Mouse (Mus musculus): ENCODE data around the gene Mvd.

Mvd gene

GRCm38 (mm10) chr8:122457171-122457570, 13.9 kb upstream of the Mvd start:
- DNase-seq (ENCODE audit: low spot score in 2 of 2), result no peak

DNA sequence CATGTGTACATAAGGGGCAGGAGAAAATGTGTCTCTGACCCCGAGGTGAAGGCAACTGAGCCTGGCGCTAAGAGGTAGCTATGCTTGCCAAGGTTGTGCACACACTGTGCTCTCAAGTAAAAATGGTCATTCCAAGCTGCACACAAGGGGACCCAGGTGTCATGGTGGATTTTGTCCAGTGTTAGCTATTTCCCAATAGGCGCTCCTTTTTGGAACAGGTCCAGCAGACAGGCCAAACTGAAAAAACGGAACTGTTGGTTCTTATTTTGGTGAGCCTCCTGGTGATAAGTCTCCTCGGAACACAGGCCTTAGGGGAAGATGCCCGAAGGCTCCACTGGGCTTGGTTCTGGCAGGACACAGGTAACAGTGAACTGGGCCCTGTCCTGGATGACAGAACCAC, 11.2 kb upstream of the Mvd start:
- DNase-seq (ENCODE audit: low spot score in 2 of 2), result no peak

DNA sequence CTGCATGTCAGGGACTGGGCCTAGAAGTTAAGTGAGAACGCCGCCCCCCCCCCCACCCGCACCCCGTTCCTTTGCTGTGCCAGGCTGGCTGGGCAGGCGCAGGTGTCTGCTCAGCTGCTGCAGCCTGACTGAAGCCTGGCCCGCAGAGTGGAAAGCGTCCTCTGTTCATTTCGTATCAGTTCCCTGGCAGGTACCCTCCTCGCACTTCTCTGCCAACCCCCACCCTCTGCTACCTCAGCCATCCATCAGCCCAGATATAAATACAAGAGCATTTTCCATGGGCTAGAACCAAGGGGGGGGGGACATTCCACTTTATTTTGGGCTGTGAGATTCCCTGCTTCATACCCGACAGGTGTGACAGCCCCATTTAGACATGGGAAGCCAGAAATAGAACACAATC, 8.9 kb upstream of the Mvd start:
- DNase-seq (ENCODE audit: low spot score in 2 of 2), result no peak

DNA sequence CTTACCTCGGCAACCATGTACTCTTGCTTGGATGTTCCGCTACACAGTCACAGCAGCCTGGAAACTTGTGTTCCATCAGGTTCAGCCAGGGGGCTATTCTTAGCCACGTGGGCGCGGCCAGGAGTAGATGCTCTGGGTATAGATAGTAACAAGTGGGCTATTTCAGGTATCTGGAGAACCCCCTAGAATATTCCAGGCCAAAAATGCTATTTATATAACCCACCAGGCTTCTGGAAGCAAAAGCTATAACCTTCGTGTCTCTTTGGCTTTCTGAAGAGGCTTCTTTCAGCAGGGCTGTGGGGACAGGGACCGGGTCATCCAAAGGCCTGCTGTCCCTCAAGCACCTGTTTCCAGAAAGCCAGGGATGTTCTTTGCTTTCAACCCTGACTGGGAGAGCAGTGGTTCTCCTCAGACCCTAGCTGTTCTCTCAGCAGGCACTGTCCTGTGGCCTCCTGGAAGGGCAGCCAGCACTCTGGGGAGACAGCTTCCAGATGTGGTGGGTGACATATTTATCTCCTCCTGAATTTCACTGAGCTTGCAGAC, 8.0 kb upstream of the Mvd start:
- no peak for DNase-seq (ENCODE audit: low spot score in 2 of 2)

GRCm38 (mm10) chr8:122445203-122445602, 2.0 kb upstream of the Mvd start:
- no peak for DNase-seq (ENCODE audit: low spot score in 2 of 2)

GRCm38 (mm10) chr8:122444058-122444748, 981 bp upstream of the Mvd start:
- DNase-seq (ENCODE audit: low spot score in 2 of 2), result peak; percentile 68 to 77

DNA sequence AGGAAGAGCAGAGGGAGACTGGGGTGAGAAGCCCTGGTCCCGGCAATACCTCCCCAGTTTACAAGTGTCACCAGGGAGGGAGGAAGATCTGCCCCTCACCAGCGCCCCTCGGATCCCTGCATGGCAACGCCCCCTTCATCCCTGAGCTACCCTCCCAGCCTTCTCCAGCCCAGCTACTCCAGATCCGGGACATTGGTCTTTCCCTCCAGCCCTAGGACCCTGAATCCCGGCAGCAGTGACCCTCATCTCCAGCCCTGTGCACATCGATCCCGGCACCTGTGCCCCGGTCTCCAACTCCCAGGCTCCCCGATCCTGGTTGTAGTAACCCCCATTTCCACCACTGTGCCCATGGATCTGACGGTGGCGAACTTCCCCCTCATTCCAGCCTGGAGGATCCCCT, 441 bp downstream of the Mvd start:
- DNase-seq (ENCODE audit: low spot score in 2 of 2), result no peak

DNA sequence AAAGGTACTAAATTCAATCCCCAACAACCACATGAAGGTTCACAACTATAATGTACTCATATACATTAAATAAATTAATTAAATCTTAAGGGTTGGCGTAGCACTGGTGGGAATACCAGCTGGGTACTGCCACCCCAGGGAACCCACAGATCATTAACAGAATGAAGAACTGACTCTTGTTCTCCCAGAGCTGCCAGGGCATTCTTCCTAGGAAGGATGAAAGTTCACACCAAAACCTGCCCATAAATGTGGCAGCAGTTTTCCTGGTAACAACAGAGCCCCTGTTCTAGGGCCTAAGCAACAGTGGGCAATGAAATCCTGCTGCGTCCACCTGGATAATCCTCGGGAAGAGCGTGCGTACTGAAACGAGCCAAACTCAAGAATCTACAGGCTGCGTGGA, 866 bp downstream of the Mvd start:
- no peak for DNase-seq (ENCODE audit: low spot score in 2 of 2)

DNA sequence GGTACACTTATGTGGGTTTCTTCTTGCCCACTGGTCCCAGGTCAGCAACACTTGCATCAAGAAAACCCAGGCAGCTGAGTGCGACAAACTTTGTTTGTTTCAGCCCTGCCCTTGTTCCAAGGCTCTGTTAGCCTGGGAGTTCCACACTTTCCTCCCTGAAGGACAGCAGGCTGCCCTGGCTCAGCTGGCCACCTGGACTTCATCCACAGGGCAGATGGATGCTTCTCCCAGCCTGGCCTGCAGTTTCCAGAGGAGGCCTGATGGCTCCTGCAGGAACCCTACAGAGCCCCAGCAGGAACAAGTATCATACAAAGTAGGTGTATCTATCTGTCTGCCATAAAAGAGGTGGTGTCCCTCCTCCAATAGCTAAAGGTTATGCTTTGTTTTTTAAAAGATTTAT, 1.9 kb downstream of the Mvd start:
- DNase-seq (ENCODE audit: low spot score in 2 of 2), result no peak

- DNase-seq (ENCODE audit: low spot score in 2 of 2), result no peak
Observed at GRCm38 (mm10) chr8:122439336-122439735, 3.9 kb downstream of the Mvd start.

DNA sequence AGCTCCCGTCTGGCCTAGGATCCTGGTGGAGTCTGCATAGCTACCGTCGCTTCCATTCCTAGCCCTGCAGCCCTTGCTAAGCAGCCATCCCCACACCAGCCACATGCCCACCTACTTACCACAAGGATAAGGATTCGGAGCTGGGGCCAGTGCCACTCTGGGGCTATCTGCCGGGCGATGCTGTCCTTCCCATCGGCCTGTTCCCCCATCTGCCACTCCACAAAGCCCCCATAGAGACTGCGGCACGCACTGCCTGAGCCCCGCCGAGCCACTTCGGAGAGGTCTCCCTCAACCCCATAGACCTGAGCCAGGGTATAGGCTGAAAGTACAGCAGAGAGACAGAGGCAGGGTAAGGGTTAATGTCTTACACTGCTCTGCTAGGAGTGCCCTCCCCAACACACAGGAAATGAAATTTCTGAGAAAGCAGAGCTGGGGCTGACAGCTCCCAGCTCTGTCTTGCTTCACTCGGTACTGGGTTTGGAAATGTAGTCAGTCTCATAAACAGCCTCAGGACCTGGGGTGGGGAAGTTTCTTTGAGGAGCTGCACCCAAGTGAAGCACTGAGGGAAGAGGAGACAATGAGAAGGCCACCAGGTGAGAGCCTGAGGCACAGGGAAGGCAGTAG, 5.4 kb downstream of the Mvd start:
- peak in 1 of 2 experiments; percentile 35 for DNase-seq (ENCODE audit: low spot score in 2 of 2)

GRCm38 (mm10) chr8:122436586-122437125, 6.6 kb downstream of the Mvd start:
- DNase-seq (ENCODE audit: low spot score in 2 of 2), result no peak

DNA sequence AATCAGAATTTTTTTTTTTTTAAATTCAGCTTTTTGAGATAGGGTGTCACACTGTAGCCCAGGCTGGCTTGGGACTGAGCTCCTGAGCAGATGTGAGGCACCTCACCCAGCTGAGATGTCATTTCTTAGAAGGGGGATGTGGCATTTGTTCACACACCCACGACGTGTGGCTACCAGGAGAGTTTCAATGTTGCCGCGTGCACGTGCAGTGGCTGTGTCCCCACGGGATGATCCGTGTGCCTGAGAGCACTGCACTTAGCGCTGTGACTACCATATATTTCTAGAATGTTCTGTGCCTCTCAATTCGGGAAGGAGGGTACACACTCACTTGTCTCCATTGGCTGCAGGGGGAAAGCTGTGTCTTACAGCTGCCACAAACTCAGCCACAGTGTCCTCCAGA, 7.1 kb downstream of the Mvd start:
- DNase-seq (ENCODE audit: low spot score in 2 of 2), result no peak

DNA sequence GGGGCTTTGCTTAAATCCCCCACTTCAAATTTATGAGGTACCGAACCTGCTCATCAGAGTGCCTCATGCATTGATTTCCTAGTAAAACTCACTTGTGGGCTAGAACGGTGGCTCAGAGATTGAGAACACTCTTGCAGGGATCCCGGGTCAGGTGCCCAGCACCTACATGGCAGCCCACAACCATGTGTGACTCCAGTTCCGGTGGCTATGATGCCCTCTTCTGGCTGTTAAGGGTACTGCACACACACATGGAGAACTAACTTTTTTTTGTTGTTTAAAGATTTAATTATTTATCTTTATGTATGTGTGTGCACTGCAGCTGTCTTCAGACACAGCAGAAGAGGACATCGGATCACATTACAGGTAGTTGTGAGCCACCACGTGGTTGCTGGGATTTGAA, 7.8 kb downstream of the Mvd start:
- no peak for DNase-seq (ENCODE audit: low spot score in 2 of 2)

DNA sequence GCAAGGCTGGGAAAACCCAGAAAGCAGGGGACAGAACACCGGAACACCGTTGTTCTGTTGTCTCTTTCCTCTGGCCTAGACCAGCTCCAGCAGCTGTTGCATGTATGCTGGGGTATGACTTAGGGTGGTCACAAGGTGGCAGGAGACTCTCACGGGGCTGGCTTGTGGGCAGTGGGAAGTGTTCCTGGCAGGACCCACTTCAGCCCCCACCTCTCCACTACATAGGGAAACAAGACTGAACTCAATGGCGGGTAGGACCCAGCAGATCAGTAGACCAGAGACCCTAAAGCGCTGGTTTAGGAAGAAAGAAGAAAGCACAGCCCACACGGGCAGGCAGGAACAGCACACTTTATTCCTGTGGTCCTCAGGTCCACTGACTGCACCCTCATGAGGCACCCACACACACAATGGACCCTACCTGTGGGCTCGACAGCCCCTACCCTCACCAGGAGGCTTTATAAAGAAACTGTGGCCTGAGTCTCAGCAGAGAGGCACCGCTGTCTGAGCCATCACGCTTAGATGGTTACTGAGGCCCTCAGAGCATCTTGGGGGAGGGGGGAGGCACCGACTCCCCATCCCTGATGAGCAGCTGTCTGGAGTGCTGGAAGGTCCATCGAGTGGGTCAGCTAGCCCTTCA, 9.8 kb downstream of the Mvd start:
- no peak for DNase-seq (ENCODE audit: low spot score in 2 of 2)

GRCm38 (mm10) chr8:122432443-122433268, 10.6 kb downstream of the Mvd start, which contains the start of gene Cyba:
TSS of gene Cyba (minus strand) at chr8:122432930.
- DNase-seq (ENCODE audit: low spot score in 2 of 2), result peak; percentile 91 to 92

- peak in 1 of 2 experiments; percentile 41 for DNase-seq (ENCODE audit: low spot score in 2 of 2)
Observed at GRCm38 (mm10) chr8:122431694-122432442, 11.4 kb downstream of the Mvd start.

DNA sequence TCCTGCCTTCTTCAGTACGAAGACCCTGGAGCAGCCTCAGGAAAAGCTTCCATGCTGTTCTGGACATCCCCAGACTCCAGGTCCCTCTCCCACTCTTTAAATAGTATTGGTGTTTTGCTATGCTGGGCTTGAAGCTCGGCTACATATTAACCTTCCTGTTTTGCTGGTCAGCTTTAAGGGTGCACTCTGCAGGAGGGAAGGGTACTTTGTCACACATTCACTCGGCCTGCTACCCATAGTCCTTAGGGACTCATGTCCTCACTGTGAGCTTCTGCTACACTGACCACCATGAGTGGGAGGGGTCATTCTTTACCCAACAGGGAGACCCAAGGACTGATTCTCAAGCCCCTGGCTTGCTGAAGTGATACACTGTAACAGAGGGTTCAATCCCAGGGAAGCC, 12.6 kb downstream of the Mvd start:
- no peak for DNase-seq (ENCODE audit: low spot score in 2 of 2)

DNA sequence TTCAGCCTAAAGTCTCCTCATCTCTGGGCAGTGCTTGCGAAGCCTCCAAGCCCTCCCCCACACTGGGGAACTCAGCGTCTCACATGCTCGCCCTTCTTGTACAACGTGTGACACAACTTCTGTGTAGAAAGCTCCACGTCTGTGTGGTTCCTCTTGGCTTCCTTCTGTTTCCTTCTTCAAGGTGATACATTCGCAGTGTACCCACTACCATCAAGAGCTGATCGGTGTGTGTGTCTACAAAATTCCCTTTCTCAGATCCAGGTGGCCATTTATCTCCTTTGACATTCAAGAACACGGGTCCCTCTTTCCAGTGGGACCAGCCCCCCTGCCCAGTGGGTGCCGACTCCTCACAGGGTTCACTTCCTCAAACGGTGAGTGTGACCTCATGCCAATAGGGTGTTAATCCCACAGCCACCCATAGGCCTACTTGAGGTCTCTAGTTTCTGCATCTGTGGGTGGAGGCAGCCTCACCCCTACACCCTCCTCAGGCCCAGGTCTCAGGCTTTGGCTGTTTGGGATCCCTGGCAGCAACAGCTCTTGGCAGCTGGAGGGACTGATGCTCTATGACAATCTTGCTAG, 13.1 kb downstream of the Mvd start:
- peak; percentile 82 to 85 for DNase-seq (ENCODE audit: low spot score in 2 of 2)

- peak; percentile 77 to 80 for DNase-seq (ENCODE audit: low spot score in 2 of 2)
Observed at GRCm38 (mm10) chr8:122428163-122428562, 15.1 kb downstream of the Mvd start.

DNA sequence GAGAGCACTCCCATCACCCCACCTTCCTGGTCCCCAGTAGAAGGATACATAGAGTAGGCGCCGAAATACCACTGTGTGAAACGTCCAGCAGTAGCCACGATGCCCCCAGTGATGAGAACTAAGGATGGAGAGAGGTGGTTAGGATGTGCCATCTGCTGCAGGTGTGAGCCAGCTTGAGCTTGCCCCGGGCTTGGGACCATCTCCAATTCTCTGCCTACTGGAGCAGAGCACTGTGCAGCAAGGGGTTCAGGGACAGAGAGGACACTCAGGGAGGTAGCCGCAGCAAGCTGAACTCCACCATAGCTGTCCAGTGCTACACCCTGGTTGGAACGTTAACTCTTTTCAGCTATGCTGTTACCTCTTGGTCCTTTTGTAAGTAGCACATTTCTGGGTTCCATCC, 15.6 kb downstream of the Mvd start:
- no peak for DNase-seq (ENCODE audit: low spot score in 2 of 2)
